Mouse (Mus musculus) hindbrain, embryonic 13.5 days (tissue): ENCODE results near the gene Ptprn2. TPM values are rescaled to one million over a fixed set of nuclear protein-coding genes. Genes with fewer than 3 reads are reported as not detected.
A peak's percentile ranks its signal among the peaks of the same experiment; 100 is the strongest.

Experiments used
- ATAC-seq: fragments of 200-750 bp; cut with Nextera tagmentation; 2 replicates; pipeline ENCODE4 v1.8.0; 2017; ENCODE audit warnings: moderate TSS enrichment; ENCODE audit not compliant: low FRiP score
- H3K27ac ChIP-seq: fragments of 300-500 bp; sonication (generic); 2 replicates; pipeline ENCODE4 v1.5.1; 2015; ENCODE audit warnings: inconsistent platforms, mild to moderate bottlenecking, moderate library complexity
- H3K27me3 ChIP-seq: fragments of 300-500 bp; sonication (generic); 2 replicates; pipeline ENCODE4 v1.6.1; 2015; ENCODE audit warnings: mild to moderate bottlenecking, inconsistent platforms
- H3K36me3 ChIP-seq: fragments of 300-500 bp; sonication (generic); 2 replicates; pipeline ENCODE4 v1.6.1; 2015; ENCODE audit warnings: mild to moderate bottlenecking, inconsistent platforms
- H3K4me1 ChIP-seq: fragments of 300-500 bp; sonication (generic); replicated peaks from 2 replicates; pipeline ENCODE4 v1.6.1; 2015; ENCODE audit warnings: inconsistent platforms
- H3K4me2 ChIP-seq: fragments of 300-500 bp; sonication (generic); 2 replicates; pipeline ENCODE4 v1.6.1; 2015; ENCODE audit warnings: inconsistent platforms, mild to moderate bottlenecking, moderate library complexity
- H3K4me3 ChIP-seq: fragments of 300-500 bp; sonication (generic); 2 replicates; pipeline ENCODE4 v1.5.1; 2015; ENCODE audit warnings: mild to moderate bottlenecking, inconsistent platforms
- H3K9ac ChIP-seq: fragments of 300-500 bp; sonication (generic); 2 replicates; pipeline ENCODE4 v1.6.1; 2015; ENCODE audit warnings: mild to moderate bottlenecking, inconsistent platforms
- H3K9me3 ChIP-seq: fragments of 300-500 bp; sonication (generic); 2 replicates; pipeline ENCODE4 v1.6.1; 2016; ENCODE audit warnings: inconsistent platforms
- WGBS: fragments of 180-500 bp; shearing (Covaris S2); methylation state at CpG from one replicate; pipeline ENCODE4 v1.1.7; 2015; 5-methylcytosine and 5-hydroxymethylcytosine counted together
- polyA plus RNA-seq: library from polyadenylated mRNA; unstranded; fragments of >200 nt; fragmentation: Nextera tagmentation; extraction: Ambion mirVana; gene quantifications from 2 replicates; pipeline ENCODE4 v1.2.1, GENCODE M21; 2015

Gene Ptprn2
- polyA plus RNA-seq, 1 experiment from 2014 or later: 10.3 TPM

GRCm38 (mm10) chr12:117192001-117192400, 706.5 kb downstream of the Ptprn2 start:
- no peak for ATAC-seq
- Histone ChIP-seq H3K9ac (no peak overlapping the region), H3K4me2 (no peak overlapping the region), H3K4me3 (no peak overlapping the region), H3K9me3 (no peaks in the 10 kb centered on the region), H3K4me1 (peaks cover 34% of the 10 kb centered on the region), H3K36me3 (peaks cover 25% of the 10 kb centered on the region), H3K27ac (peak overlapping the region; percentile 32; the same call in 1 of the 2 replicates), H3K27me3 (no peaks in the 10 kb centered on the region)
- 83% methylated on average over 4 of the region's 4 CpGs for WGBS

GRCm38 (mm10) chr12:117196721-117197425, 711.4 kb downstream of the Ptprn2 start:
- Histone ChIP-seq H3K36me3 (no peaks in the 10 kb centered on the region), H3K27me3 (no peaks in the 10 kb centered on the region), H3K9ac (peak overlapping the region; percentile 61), H3K4me2 (peak overlapping the region; percentile 45), H3K9me3 (no peaks in the 10 kb centered on the region), H3K4me3 (no peak overlapping the region), H3K4me1 (peaks cover 76% of the 10 kb centered on the region), H3K27ac (peak overlapping the region; percentile 92)
- 1% methylated on average over 12 of the region's 12 CpGs for WGBS
- ATAC-seq: peak; percentile 81

- no peaks in the 10 kb centered on the region for H3K36me3 ChIP-seq
- no peak overlapping the region for H3K4me3 ChIP-seq
- no peak for ATAC-seq
- H3K27ac ChIP-seq: peak overlapping the region; percentile 81
- H3K4me2 ChIP-seq: no peak overlapping the region
- peaks cover 80% of the 10 kb centered on the region for H3K4me1 ChIP-seq
- no peak overlapping the region for H3K9ac ChIP-seq
- WGBS: 38% methylated on average over 8 of the region's 8 CpGs
- H3K9me3 ChIP-seq: no peaks in the 10 kb centered on the region
- H3K27me3 ChIP-seq: no peaks in the 10 kb centered on the region
These were observed 712.6 kb downstream of the Ptprn2 start for GRCm38 (mm10) chr12:117198093-117198492.

- WGBS: 20% methylated on average over 9 of the region's 9 CpGs
- Histone ChIP-seq H3K9me3 (no peaks in the 10 kb centered on the region), H3K4me3 (no peak overlapping the region), H3K4me1 (peaks cover 91% of the 10 kb centered on the region), H3K27ac (peak overlapping the region; percentile 6), H3K4me2 (no peak overlapping the region), H3K27me3 (no peaks in the 10 kb centered on the region), H3K9ac (0 out of 2 replicates have a peak overlapping the region, but pooled peaks have one; percentile 0), H3K36me3 (no peaks in the 10 kb centered on the region)
- 0 out of 2 replicates have a peak, but pooled peaks have one; percentile 21 for ATAC-seq
These were observed 714.6 kb downstream of the Ptprn2 start for GRCm38 (mm10) chr12:117200117-117200516.

- peaks cover 86% of the 10 kb centered on the region for H3K4me1 ChIP-seq
- H3K27me3 ChIP-seq: no peaks in the 10 kb centered on the region
- H3K4me3 ChIP-seq: no peak overlapping the region
- H3K36me3 ChIP-seq: no peaks in the 10 kb centered on the region
- ATAC-seq: no peak
- H3K9me3 ChIP-seq: no peaks in the 10 kb centered on the region
- no peak overlapping the region for H3K4me2 ChIP-seq
- H3K9ac ChIP-seq: peak overlapping the region; percentile 0; the same call in 1 of the 2 replicates
- H3K27ac ChIP-seq: peak overlapping the region; percentile 6
- 49% methylated on average over 5 of the region's 5 CpGs for WGBS
These were observed 715.1 kb downstream of the Ptprn2 start for GRCm38 (mm10) chr12:117200590-117200989.

GRCm38 (mm10) chr12:117203506-117203905, 718.0 kb downstream of the Ptprn2 start:
- WGBS: 41% methylated on average over 7 of the region's 7 CpGs
- no peak for ATAC-seq
- peaks cover 59% of the 10 kb centered on the region for H3K4me1 ChIP-seq

GRCm38 (mm10) chr12:117204905-117205304, 719.4 kb downstream of the Ptprn2 start:
- H3K9ac ChIP-seq: no peak overlapping the region
- H3K27ac ChIP-seq: no peak overlapping the region
- no peaks in the 10 kb centered on the region for H3K36me3 ChIP-seq
- no peak overlapping the region for H3K4me2 ChIP-seq
- H3K4me3 ChIP-seq: no peak overlapping the region
- no peaks in the 10 kb centered on the region for H3K27me3 ChIP-seq
- peaks cover 46% of the 10 kb centered on the region for H3K4me1 ChIP-seq
- no peak for ATAC-seq
- H3K9me3 ChIP-seq: no peaks in the 10 kb centered on the region

More at GRCm38 (mm10) chr12:117203506-117203905, 718.0 kb downstream of the Ptprn2 start:
- Histone ChIP-seq H3K4me2 (no peak overlapping the region), H3K27ac (peak overlapping the region; percentile 72), H3K27me3 (no peaks in the 10 kb centered on the region), H3K9me3 (no peaks in the 10 kb centered on the region), H3K9ac (no peak overlapping the region), H3K4me3 (no peak overlapping the region), H3K36me3 (no peaks in the 10 kb centered on the region)

GRCm38 (mm10) chr12:117207421-117208120, 722.1 kb downstream of the Ptprn2 start:
- Histone ChIP-seq H3K9me3 (no peaks in the 10 kb centered on the region), H3K27me3 (no peaks in the 10 kb centered on the region), H3K36me3 (peaks cover 10% of the 10 kb centered on the region), H3K9ac (no peak overlapping the region), H3K27ac (no peak overlapping the region), H3K4me3 (no peak overlapping the region), H3K4me2 (no peak overlapping the region), H3K4me1 (peaks cover 22% of the 10 kb centered on the region)
- ATAC-seq: no peak
- 65% methylated on average over 4 of the region's 4 CpGs for WGBS

- H3K36me3 ChIP-seq: peaks cover 29% of the 10 kb centered on the region
- 91% methylated on average over 4 of the region's 4 CpGs for WGBS
These were observed 724.9 kb downstream of the Ptprn2 start for GRCm38 (mm10) chr12:117210467-117210866.

GRCm38 (mm10) chr12:117213531-117213930, 728.0 kb downstream of the Ptprn2 start:
- no peaks in the 10 kb centered on the region for H3K9me3 ChIP-seq
- H3K4me3 ChIP-seq: no peak overlapping the region
- no peak overlapping the region for H3K4me2 ChIP-seq
- peaks cover 7% of the 10 kb centered on the region; the same call in 1 of the 2 replicates for H3K4me1 ChIP-seq
- 79% methylated on average over 1 of the region's 1 CpGs for WGBS
- peak overlapping the region; percentile 25; the same call in 1 of the 2 replicates for H3K27ac ChIP-seq
- H3K27me3 ChIP-seq: no peaks in the 10 kb centered on the region
- peaks cover 43% of the 10 kb centered on the region for H3K36me3 ChIP-seq
- no peak overlapping the region for H3K9ac ChIP-seq
- no peak for ATAC-seq

More at GRCm38 (mm10) chr12:117210467-117210866, 724.9 kb downstream of the Ptprn2 start:
- ATAC-seq: no peak
- H3K4me1 ChIP-seq: peaks cover 7% of the 10 kb centered on the region; the same call in 1 of the 2 replicates
- H3K4me2 ChIP-seq: no peak overlapping the region
- no peak overlapping the region for H3K27ac ChIP-seq
- no peak overlapping the region for H3K4me3 ChIP-seq
- no peaks in the 10 kb centered on the region for H3K27me3 ChIP-seq
- no peak overlapping the region for H3K9ac ChIP-seq
- no peaks in the 10 kb centered on the region for H3K9me3 ChIP-seq

GRCm38 (mm10) chr12:117214272-117214671, 728.8 kb downstream of the Ptprn2 start:
- Histone ChIP-seq H3K4me3 (no peak overlapping the region), H3K36me3 (peaks cover 47% of the 10 kb centered on the region), H3K27ac (peak overlapping the region; percentile 25; the same call in 1 of the 2 replicates), H3K9ac (no peak overlapping the region), H3K4me1 (peaks cover 7% of the 10 kb centered on the region; the same call in 1 of the 2 replicates), H3K27me3 (no peaks in the 10 kb centered on the region), H3K9me3 (no peaks in the 10 kb centered on the region), H3K4me2 (no peak overlapping the region)
- WGBS: 86% methylated on average over 4 of the region's 4 CpGs
- no peak for ATAC-seq

GRCm38 (mm10) chr12:117214919-117215318, 729.4 kb downstream of the Ptprn2 start:
- H3K9ac ChIP-seq: no peak overlapping the region
- H3K27me3 ChIP-seq: no peaks in the 10 kb centered on the region
- H3K4me2 ChIP-seq: no peak overlapping the region
- H3K9me3 ChIP-seq: no peaks in the 10 kb centered on the region
- peaks cover 50% of the 10 kb centered on the region for H3K36me3 ChIP-seq
- 74% methylated on average over 5 of the region's 5 CpGs for WGBS
- H3K4me3 ChIP-seq: no peak overlapping the region
- H3K4me1 ChIP-seq: peaks cover 7% of the 10 kb centered on the region; the same call in 1 of the 2 replicates
- H3K27ac ChIP-seq: peak overlapping the region; percentile 35; the same call in 1 of the 2 replicates
- peak; percentile 37; the same call in 1 of the 2 replicates for ATAC-seq
